Mouse (Mus musculus) gastrocnemius, postnatal 36 days (tissue): Measurements from ENCODE around the gene A730061H03Rik. TPM values are rescaled to one million over a fixed set of nuclear protein-coding genes. Genes with fewer than 3 reads are reported as not detected.

Experiments used
- DNase-seq, 2 experiments: peaks; one replicate each; pipeline ENCODE4 v3.0.0; 2022
- intact Hi-C: fragments of 180-260 bp; cut with DNase I; formaldehyde crosslinking; loops from one replicate; pipeline ENCODE4 v1.15.1; 2025
- total RNA-seq, 2 experiments: library from RNA; stranded (reverse); gene quantifications; 2 replicates each; pipeline ENCODE4 v1.2.3; 2021

The A730061H03Rik gene
- total RNA-seq, 2 experiments from 2014 or later: not detected

- intact Hi-C loops: no loop called here
- no peak for DNase-seq
Measured at GRCm38 (mm10) chr14:55558740-55559448, 1.3 kb downstream of the A730061H03Rik start.

- DNase-seq: no peak
- intact Hi-C loops: loop anchor here (1.0 kb wide), 1 partner anchor 60 kb away; no protein-coding TSS in a partner anchor
Measured at GRCm38 (mm10) chr14:55557587-55557986, 2.6 kb downstream of the A730061H03Rik start.

GRCm38 (mm10) chr14:55557003-55557402 is 3.2 kb downstream of the A730061H03Rik start:
- DNase-seq: peak; percentile 54 to 65
- intact Hi-C loops: loop anchor here (1.0 kb wide), 1 partner anchor 60 kb away; no protein-coding TSS in a partner anchor

- no peak for DNase-seq
- intact Hi-C loops: no loop called here
Measured at GRCm38 (mm10) chr14:55555788-55556187, 4.4 kb downstream of the A730061H03Rik start.

GRCm38 (mm10) chr14:55554635-55555034 is 5.6 kb downstream of the A730061H03Rik start:
- intact Hi-C loops: no loop called here
- DNase-seq: no peak

GRCm38 (mm10) chr14:55551794-55552193 is 8.4 kb downstream of the A730061H03Rik start:
- no peak for DNase-seq
- intact Hi-C loops: no loop called here

GRCm38 (mm10) chr14:55551347-55551746 is 8.9 kb downstream of the A730061H03Rik start:
- intact Hi-C loops: no loop called here
- DNase-seq: no peak

GRCm38 (mm10) chr14:55550191-55550590 is 10.0 kb downstream of the A730061H03Rik start:
- DNase-seq: no peak

GRCm38 (mm10) chr14:55544334-55544733 is 15.9 kb downstream of the A730061H03Rik start:
- intact Hi-C loops: no loop called here
- DNase-seq: no peak

More at GRCm38 (mm10) chr14:55550191-55550590, 10.0 kb downstream of the A730061H03Rik start:
- intact Hi-C loops: no loop called here

GRCm38 (mm10) chr14:55542268-55542667 is 17.9 kb downstream of the A730061H03Rik start:
- intact Hi-C loops: no loop called here
- DNase-seq: no peak

- intact Hi-C loops: no loop called here
- DNase-seq: peak; percentile 82 to 83
Measured at GRCm38 (mm10) chr14:55540787-55541321, 19.4 kb downstream of the A730061H03Rik start.

- DNase-seq: peak; percentile 80 to 89
- intact Hi-C loops: no loop called here
Measured at GRCm38 (mm10) chr14:55540067-55540786, 20.0 kb downstream of the A730061H03Rik start, which contains the start of gene Pck2. Gene Pck2 (plus strand): TSS chr14:55540266.

GRCm38 (mm10) chr14:55536116-55536745 is 24.0 kb downstream of the A730061H03Rik start:
- no peak for DNase-seq
- intact Hi-C loops: no loop called here

- intact Hi-C loops: no loop called here
- DNase-seq: no peak
Measured at GRCm38 (mm10) chr14:55527940-55528339, 32.3 kb downstream of the A730061H03Rik start.

GRCm38 (mm10) chr14:55526674-55527073 is 33.5 kb downstream of the A730061H03Rik start:
- intact Hi-C loops: no loop called here
- no peak for DNase-seq

GRCm38 (mm10) chr14:55524785-55525184 is 35.4 kb downstream of the A730061H03Rik start, which contains the start of gene Nrl:
Gene Nrl (minus strand): TSS chr14:55524981.
- no peak for DNase-seq
- intact Hi-C loops: no loop called here

- no peak for DNase-seq
- intact Hi-C loops: no loop called here
Measured at GRCm38 (mm10) chr14:55524062-55524461, 36.1 kb downstream of the A730061H03Rik start.

GRCm38 (mm10) chr14:55520451-55521361 is 39.5 kb downstream of the A730061H03Rik start:
- no peak for DNase-seq
- intact Hi-C loops: no loop called here

GRCm38 (mm10) chr14:55519604-55520003 is 40.6 kb downstream of the A730061H03Rik start:
- DNase-seq: no peak
- intact Hi-C loops: no loop called here

GRCm38 (mm10) chr14:55518897-55519296 is 41.3 kb downstream of the A730061H03Rik start:
- intact Hi-C loops: no loop called here
- DNase-seq: no peak
